Mouse (Mus musculus) small intestine, adult 2 months (tissue): ENCODE measurements around the gene Dbndd2.

Experiments used
- CTCF ChIP-seq: fragments of 200-500 bp; IDR thresholded peaks from 2 replicates; pipeline ENCODE4 v1.5.1; 2012; ENCODE audit warnings: low read depth, mild to moderate bottlenecking, control low read depth, inconsistent platforms, low read length, moderate library complexity, mixed read lengths; ENCODE audit not compliant: insufficient replicate concordance, insufficient read length; ENCODE audit errors: extremely low read depth
- POLR2A ChIP-seq: fragments of 200-500 bp; IDR thresholded peaks from 2 replicates; pipeline ENCODE4 v1.6.1; 2012; ENCODE audit warnings: low read depth, mild to moderate bottlenecking, control low read depth, inconsistent platforms, low read length, moderate library complexity

GRCm38 (mm10) chr2:164446086-164446469 is 39.8 kb upstream of the Dbndd2 start:
- TF ChIP-seq CTCF (no peak), POLR2A (no peak)
